Mouse (Mus musculus) lung, adult 2 months (tissue): ENCODE measurements around the gene Cacna2d1.

Experiments
- CTCF ChIP-seq: fragments of 200-500 bp; IDR thresholded peaks from 2 replicates; pipeline ENCODE4 v1.5.1; 2011; ENCODE audit warnings: mild to moderate bottlenecking, low read length, control low read depth; ENCODE audit not compliant: insufficient read depth
- POLR2A ChIP-seq: fragments of 200-500 bp; IDR thresholded peaks from 2 replicates; pipeline ENCODE4 v1.6.1; 2011; ENCODE audit warnings: low read depth, mild to moderate bottlenecking, control low read depth, low read length, borderline replicate concordance; ENCODE audit errors: extremely low read depth

- TF ChIP-seq CTCF (no peak), POLR2A (no peak)
Observed at GRCm38 (mm10) chr5:16045147-16045878, 110.8 kb downstream of the Cacna2d1 start.
